Mouse (Mus musculus) E14TG2a.4 (cell line): Measurements from ENCODE around the gene Cxcl12.

Source experiments
- H3K27me3 ChIP-seq: 2 replicates; pipeline ENCODE4 v1.6.1; 2014; ENCODE audit warnings: low read length, control low read depth; ENCODE audit not compliant: insufficient read depth
- H3K36me3 ChIP-seq: 2 replicates; pipeline ENCODE4 v1.6.1; 2014; ENCODE audit warnings: low read length, control low read depth; ENCODE audit not compliant: insufficient read depth
- H3K4me1 ChIP-seq: replicated peaks from 2 replicates; pipeline ENCODE4 v1.6.1; 2014; ENCODE audit warnings: low read depth, low read length, control low read depth
- H3K4me3 ChIP-seq: replicated peaks from 2 replicates; pipeline ENCODE4 v1.5.1; 2014; ENCODE audit warnings: mild to moderate bottlenecking, low read length
- H3K9me3 ChIP-seq: 2 replicates; pipeline ENCODE4 v1.6.1; 2014; ENCODE audit warnings: low read length, control low read depth
- CTCF ChIP-seq: conservative IDR thresholded peaks from 2 replicates; pipeline ENCODE4 v1.5.1; 2014; ENCODE audit warnings: low read length
- NANOG ChIP-seq: IDR thresholded peaks from 2 replicates; pipeline ENCODE4 v1.6.1; 2014; ENCODE audit warnings: borderline replicate concordance, low read length, mixed read lengths
- POU5F1 ChIP-seq: IDR thresholded peaks from 2 replicates; pipeline ENCODE4 v1.6.1; 2014; ENCODE audit warnings: low read length, borderline replicate concordance

Cxcl12 gene

GRCm38 (mm10) chr6:117202856-117203400 is 34.6 kb downstream of the Cxcl12 start:
- Histone ChIP-seq H3K4me3 (no peak overlapping the region), H3K9me3 (peaks cover 21% of the 10 kb centered on the region), H3K4me1 (peaks cover 10% of the 10 kb centered on the region; the same call in 1 of the 2 replicates), H3K36me3 (no peaks in the 10 kb centered on the region), H3K27me3 (peaks cover 31% of the 10 kb centered on the region)
- no peak for TF ChIP-seq NANOG
- TF ChIP-seq POU5F1, result no peak
- no peak for TF ChIP-seq CTCF

- no peaks in the 10 kb centered on the region for H3K36me3 ChIP-seq
- H3K4me3 ChIP-seq, result no peak overlapping the region
- H3K27me3 ChIP-seq, result peaks cover 31% of the 10 kb centered on the region
- TF ChIP-seq CTCF (no peak), POU5F1 (no peak), NANOG (no peak)
- peaks cover 20% of the 10 kb centered on the region for H3K9me3 ChIP-seq
- peaks cover 5% of the 10 kb centered on the region; the same call in 1 of the 2 replicates for H3K4me1 ChIP-seq
These were observed 35.8 kb downstream of the Cxcl12 start for GRCm38 (mm10) chr6:117204112-117204511.

- no peaks in the 10 kb centered on the region for H3K36me3 ChIP-seq
- TF ChIP-seq POU5F1 (no peak), CTCF (no peak), NANOG (no peak)
- H3K27me3 ChIP-seq, result peaks cover 23% of the 10 kb centered on the region; the same call in 1 of the 2 replicates
- peaks cover 11% of the 10 kb centered on the region for H3K9me3 ChIP-seq
- H3K4me3 ChIP-seq, result no peak overlapping the region
- H3K4me1 ChIP-seq, result no peaks in the 10 kb centered on the region
These were observed 38.5 kb downstream of the Cxcl12 start for GRCm38 (mm10) chr6:117206834-117207233.

GRCm38 (mm10) chr6:117207289-117207688 is 39.0 kb downstream of the Cxcl12 start:
- no peak overlapping the region for H3K4me3 ChIP-seq
- H3K4me1 ChIP-seq, result no peaks in the 10 kb centered on the region
- H3K36me3 ChIP-seq, result no peaks in the 10 kb centered on the region
- peaks cover 11% of the 10 kb centered on the region for H3K9me3 ChIP-seq
- H3K27me3 ChIP-seq, result peaks cover 23% of the 10 kb centered on the region; the same call in 1 of the 2 replicates
- TF ChIP-seq NANOG (no peak), POU5F1 (no peak), CTCF (no peak)

- no peaks in the 10 kb centered on the region for H3K4me1 ChIP-seq
- TF ChIP-seq CTCF (no peak), NANOG (no peak), POU5F1 (no peak)
- no peak overlapping the region for H3K4me3 ChIP-seq
- H3K36me3 ChIP-seq, result no peaks in the 10 kb centered on the region
- peaks cover 11% of the 10 kb centered on the region for H3K9me3 ChIP-seq
- H3K27me3 ChIP-seq, result peaks cover 7% of the 10 kb centered on the region; the same call in 1 of the 2 replicates
These were observed 41.8 kb downstream of the Cxcl12 start for GRCm38 (mm10) chr6:117210086-117210485.

GRCm38 (mm10) chr6:117210536-117210935 is 42.2 kb downstream of the Cxcl12 start:
- H3K36me3 ChIP-seq, result no peaks in the 10 kb centered on the region

GRCm38 (mm10) chr6:117214506-117214905 is 46.2 kb downstream of the Cxcl12 start:
- no peak overlapping the region for H3K4me3 ChIP-seq
- H3K27me3 ChIP-seq, result no peaks in the 10 kb centered on the region
- H3K36me3 ChIP-seq, result no peaks in the 10 kb centered on the region
- no peaks in the 10 kb centered on the region for H3K9me3 ChIP-seq
- no peak for TF ChIP-seq NANOG
- no peak for TF ChIP-seq CTCF
- no peak for TF ChIP-seq POU5F1
- H3K4me1 ChIP-seq, result no peaks in the 10 kb centered on the region

More at GRCm38 (mm10) chr6:117210536-117210935, 42.2 kb downstream of the Cxcl12 start:
- TF ChIP-seq NANOG (no peak), POU5F1 (no peak), CTCF (no peak)
- Histone ChIP-seq H3K4me1 (no peaks in the 10 kb centered on the region), H3K27me3 (peaks cover 6% of the 10 kb centered on the region; the same call in 1 of the 2 replicates), H3K9me3 (peaks cover 11% of the 10 kb centered on the region), H3K4me3 (no peak overlapping the region)

GRCm38 (mm10) chr6:117218442-117219299 is 50.3 kb downstream of the Cxcl12 start:
- H3K27me3 ChIP-seq, result no peaks in the 10 kb centered on the region
- no peaks in the 10 kb centered on the region for H3K36me3 ChIP-seq
- H3K4me1 ChIP-seq, result peaks cover 6% of the 10 kb centered on the region
- TF ChIP-seq CTCF, result no peak
- TF ChIP-seq POU5F1, result no peak
- TF ChIP-seq NANOG, result no peak
- no peaks in the 10 kb centered on the region for H3K9me3 ChIP-seq
- no peak overlapping the region for H3K4me3 ChIP-seq

GRCm38 (mm10) chr6:117219300-117219680 is 51.0 kb downstream of the Cxcl12 start:
- Histone ChIP-seq H3K9me3 (no peaks in the 10 kb centered on the region), H3K4me1 (peaks cover 6% of the 10 kb centered on the region), H3K27me3 (no peaks in the 10 kb centered on the region), H3K36me3 (no peaks in the 10 kb centered on the region), H3K4me3 (no peak overlapping the region)
- TF ChIP-seq NANOG, result no peak
- TF ChIP-seq POU5F1, result no peak
- TF ChIP-seq CTCF, result no peak
